Mouse (Mus musculus): ENCODE measurements around the gene Nr2f6. TPM values are rescaled to one million over a fixed set of nuclear protein-coding genes. Genes with fewer than 3 reads are reported as not detected.

Nr2f6 gene
- polyA plus RNA-seq, 1 experiment, result 133 TPM

GRCm38 (mm10) chr8:71403107-71403885 lies 21.5 kb upstream of the Nr2f6 start:
- 64% methylated on average over 6 of the region's 6 CpGs for WGBS
- TF ChIP-seq CTCF (IDR thresholded peaks at IDR 0.05; ENCODE audit: insufficient read depth, low read length), result no peak
- TF ChIP-seq POLR2A (IDR thresholded peaks at IDR 0.05; ENCODE audit: borderline replicate concordance, extremely low read depth, low read depth, low read length), result no peak
- Histone ChIP-seq H3K4me1 (ENCODE audit: control insufficient read depth, insufficient read depth, low read length) (peaks cover 6% of the 10 kb centered on the region; the same call in 1 of the 2 replicates), H3K4me3 (replicated peaks; ENCODE audit: extremely low read depth, low read depth, low read length) (no peak overlapping the region)
- no peak for DNase-seq

- WGBS, result 87% methylated on average over 9 of the region's 9 CpGs
- no peak for TF ChIP-seq CTCF (IDR thresholded peaks at IDR 0.05; ENCODE audit: insufficient read depth, low read length)
- no peak for TF ChIP-seq POLR2A (IDR thresholded peaks at IDR 0.05; ENCODE audit: borderline replicate concordance, extremely low read depth, low read depth, low read length)
- Histone ChIP-seq H3K4me3 (replicated peaks; ENCODE audit: extremely low read depth, low read depth, low read length) (no peak overlapping the region), H3K4me1 (ENCODE audit: control insufficient read depth, insufficient read depth, low read length) (peaks cover 7% of the 10 kb centered on the region)
- DNase-seq, result no peak
Observed at GRCm38 (mm10) chr8:71402446-71402964, 20.7 kb upstream of the Nr2f6 start.

- Histone ChIP-seq H3K4me1 (ENCODE audit: control insufficient read depth, insufficient read depth, low read length) (peaks cover 8% of the 10 kb centered on the region), H3K4me3 (replicated peaks; ENCODE audit: extremely low read depth, low read depth, low read length) (no peak overlapping the region)
- no peak for TF ChIP-seq CTCF (IDR thresholded peaks at IDR 0.05; ENCODE audit: insufficient read depth, low read length)
- no peak for TF ChIP-seq POLR2A (IDR thresholded peaks at IDR 0.05; ENCODE audit: borderline replicate concordance, extremely low read depth, low read depth, low read length)
- DNase-seq, result no peak
Observed at GRCm38 (mm10) chr8:71401454-71401853, 19.7 kb upstream of the Nr2f6 start.

GRCm38 (mm10) chr8:71400826-71401225 lies 19.1 kb upstream of the Nr2f6 start:
- 96% methylated on average over 2 of the region's 2 CpGs for WGBS
- TF ChIP-seq CTCF (IDR thresholded peaks at IDR 0.05; ENCODE audit: insufficient read depth, low read length) (no peak), POLR2A (IDR thresholded peaks at IDR 0.05; ENCODE audit: borderline replicate concordance, extremely low read depth, low read depth, low read length) (no peak)
- no peak overlapping the region for H3K4me3 ChIP-seq (replicated peaks; ENCODE audit: extremely low read depth, low read depth, low read length)
- no peak for DNase-seq
- peaks cover 9% of the 10 kb centered on the region for H3K4me1 ChIP-seq (ENCODE audit: control insufficient read depth, insufficient read depth, low read length)

GRCm38 (mm10) chr8:71397701-71398100 lies 15.9 kb upstream of the Nr2f6 start:
- TF ChIP-seq CTCF (IDR thresholded peaks at IDR 0.05; ENCODE audit: insufficient read depth, low read length) (no peak), POLR2A (IDR thresholded peaks at IDR 0.05; ENCODE audit: borderline replicate concordance, extremely low read depth, low read depth, low read length) (no peak)
- peaks cover 9% of the 10 kb centered on the region for H3K4me1 ChIP-seq (ENCODE audit: control insufficient read depth, insufficient read depth, low read length)
- DNase-seq, result no peak
- no peak overlapping the region for H3K4me3 ChIP-seq (replicated peaks; ENCODE audit: extremely low read depth, low read depth, low read length)
- WGBS, result 83% methylated on average over 12 of the region's 12 CpGs

GRCm38 (mm10) chr8:71396639-71397305 lies 15.0 kb upstream of the Nr2f6 start, which contains the start of gene Babam1:
Babam1 (plus strand) TSS chr8:71396861.
- under 1% methylated on average over 34 of the region's 34 CpGs for WGBS
- peak; percentile 87 for DNase-seq

GRCm38 (mm10) chr8:71395629-71396028 lies 13.9 kb upstream of the Nr2f6 start, which contains the start of gene Ushbp1:
Ushbp1 (minus strand) TSS chr8:71395802.
- peaks cover 9% of the 10 kb centered on the region for H3K4me1 ChIP-seq (ENCODE audit: control insufficient read depth, insufficient read depth, low read length)
- peak within 1 kb of the TSS; percentile 58 for H3K4me3 ChIP-seq (replicated peaks; ENCODE audit: extremely low read depth, low read depth, low read length)
- DNase-seq, result peak; percentile 42
- no peak for TF ChIP-seq CTCF (IDR thresholded peaks at IDR 0.05; ENCODE audit: insufficient read depth, low read length)
- peak; percentile 83; the same call in 1 of the 2 replicates for TF ChIP-seq POLR2A (IDR thresholded peaks at IDR 0.05; ENCODE audit: borderline replicate concordance, extremely low read depth, low read depth, low read length)
- WGBS, result 52% methylated on average over 9 of the region's 9 CpGs

More at GRCm38 (mm10) chr8:71396639-71397305, 15.0 kb upstream of the Nr2f6 start, which contains the start of gene Babam1:
- Histone ChIP-seq H3K4me1 (ENCODE audit: control insufficient read depth, insufficient read depth, low read length) (peaks cover 9% of the 10 kb centered on the region), H3K4me3 (replicated peaks; ENCODE audit: extremely low read depth, low read depth, low read length) (peak within 1 kb of the TSS; percentile 69)
- peak; percentile 77; the same call in 1 of the 2 replicates for TF ChIP-seq POLR2A (IDR thresholded peaks at IDR 0.05; ENCODE audit: borderline replicate concordance, extremely low read depth, low read depth, low read length)
- no peak for TF ChIP-seq CTCF (IDR thresholded peaks at IDR 0.05; ENCODE audit: insufficient read depth, low read length)

- peaks cover 9% of the 10 kb centered on the region for H3K4me1 ChIP-seq (ENCODE audit: control insufficient read depth, insufficient read depth, low read length)
- 54% methylated on average over 10 of the region's 10 CpGs for WGBS
- peak; percentile 8 for DNase-seq
- TF ChIP-seq POLR2A (IDR thresholded peaks at IDR 0.05; ENCODE audit: borderline replicate concordance, extremely low read depth, low read depth, low read length) (no peak), CTCF (IDR thresholded peaks at IDR 0.05; ENCODE audit: insufficient read depth, low read length) (no peak)
- H3K4me3 ChIP-seq (replicated peaks; ENCODE audit: extremely low read depth, low read depth, low read length), result peak overlapping the region; percentile 58
Observed at GRCm38 (mm10) chr8:71395071-71395470, 13.3 kb upstream of the Nr2f6 start.

GRCm38 (mm10) chr8:71394481-71394880 lies 12.7 kb upstream of the Nr2f6 start:
- 53% methylated on average over 7 of the region's 7 CpGs for WGBS
- peak; percentile 6 for DNase-seq
- Histone ChIP-seq H3K4me3 (replicated peaks; ENCODE audit: extremely low read depth, low read depth, low read length) (peak overlapping the region; percentile 58), H3K4me1 (ENCODE audit: control insufficient read depth, insufficient read depth, low read length) (peaks cover 9% of the 10 kb centered on the region)
- TF ChIP-seq POLR2A (IDR thresholded peaks at IDR 0.05; ENCODE audit: borderline replicate concordance, extremely low read depth, low read depth, low read length), result no peak
- no peak for TF ChIP-seq CTCF (IDR thresholded peaks at IDR 0.05; ENCODE audit: insufficient read depth, low read length)
